Mouse (Mus musculus) liver, embryonic 16.5 days (tissue): ENCODE data around the gene Hnrnpa3. TPM values are rescaled to one million over a fixed set of nuclear protein-coding genes. Genes with fewer than 3 reads are reported as not detected.

Source experiments
- ATAC-seq: fragments of 200-750 bp; cut with Nextera tagmentation; 2 replicates; pipeline ENCODE4 v1.8.0; 2017; ENCODE audit warnings: low read depth, mild to moderate bottlenecking, moderate number of reproducible peaks, moderate library complexity
- H3K27ac ChIP-seq: fragments of 300-500 bp; sonication (generic); 2 replicates; pipeline ENCODE4 v1.5.1; 2014; ENCODE audit warnings: mild to moderate bottlenecking, low read length
- H3K27me3 ChIP-seq: fragments of 300-500 bp; sonication (generic); 2 replicates; pipeline ENCODE4 v1.6.1; 2014; ENCODE audit warnings: low read depth, low read length, mixed read lengths; ENCODE audit not compliant: control insufficient read depth, insufficient read depth
- H3K36me3 ChIP-seq: fragments of 300-500 bp; sonication (generic); 2 replicates; pipeline ENCODE4 v1.6.1; 2014; ENCODE audit warnings: mild to moderate bottlenecking; ENCODE audit not compliant: control insufficient read depth, insufficient read depth
- H3K4me1 ChIP-seq: fragments of 300-500 bp; sonication (generic); 2 replicates; pipeline ENCODE4 v1.6.1; 2014; ENCODE audit warnings: low read depth, low read length, mixed read lengths; ENCODE audit not compliant: control insufficient read depth
- H3K4me2 ChIP-seq: fragments of 300-500 bp; sonication (generic); 2 replicates; pipeline ENCODE4 v1.6.1; 2014; ENCODE audit warnings: low read depth, low read length, mixed read lengths
- H3K4me3 ChIP-seq: fragments of 300-500 bp; sonication (generic); 2 replicates; pipeline ENCODE4 v1.5.1; 2014; ENCODE audit warnings: low read depth, mild to moderate bottlenecking, low read length
- H3K9ac ChIP-seq: fragments of 300-500 bp; sonication (generic); 2 replicates; pipeline ENCODE4 v1.6.1; 2014; ENCODE audit warnings: low read depth, low read length
- H3K9me3 ChIP-seq: fragments of 300-500 bp; sonication (generic); replicated peaks from 2 replicates; pipeline ENCODE4 v1.6.1; 2016; ENCODE audit warnings: low read length; ENCODE audit not compliant: control insufficient read depth
- WGBS: fragments of 180-500 bp; shearing (Covaris S2); extraction: QIAGEN DNeasy Blood & Tissue Kit; methylation state at CpG from one replicate; pipeline ENCODE4 v1.1.7; 2014; ENCODE audit not compliant: insufficient replicate concordance; 5-methylcytosine and 5-hydroxymethylcytosine counted together
- microRNA-seq: library from miRNA; unstranded; fragments of <30 nt; microRNA quantifications from one replicate; pipeline ENCODE4, GENCODE M21; 2016
- polyA plus RNA-seq: library from polyadenylated mRNA; unstranded; fragments of >200 nt; fragmentation: Nextera tagmentation; extraction: Ambion mirVana; gene quantifications from 2 replicates; pipeline ENCODE4 v1.2.1, GENCODE M21; 2015

Gene Hnrnpa3
- polyA plus RNA-seq, 1 experiment from 2014 or later = 94.3 TPM

- Histone ChIP-seq H3K36me3 (peaks cover 4% of the 10 kb centered on the region; the same call in 1 of the 2 replicates), H3K9me3 (0 out of 2 replicates have a peak, but pooled peaks cover 3% of the 10 kb centered on the region), H3K9ac (no peak overlapping the region), H3K4me1 (peaks cover 2% of the 10 kb centered on the region), H3K27ac (no peak overlapping the region), H3K4me3 (no peak overlapping the region), H3K4me2 (no peak overlapping the region), H3K27me3 (no peaks in the 10 kb centered on the region)
- ATAC-seq = no peak
- 81% methylated on average over 3 of the region's 3 CpGs for WGBS
These were observed 54.0 kb downstream of the Hnrnpa3 start for GRCm38 (mm10) chr2:75713083-75713482.

DNA sequence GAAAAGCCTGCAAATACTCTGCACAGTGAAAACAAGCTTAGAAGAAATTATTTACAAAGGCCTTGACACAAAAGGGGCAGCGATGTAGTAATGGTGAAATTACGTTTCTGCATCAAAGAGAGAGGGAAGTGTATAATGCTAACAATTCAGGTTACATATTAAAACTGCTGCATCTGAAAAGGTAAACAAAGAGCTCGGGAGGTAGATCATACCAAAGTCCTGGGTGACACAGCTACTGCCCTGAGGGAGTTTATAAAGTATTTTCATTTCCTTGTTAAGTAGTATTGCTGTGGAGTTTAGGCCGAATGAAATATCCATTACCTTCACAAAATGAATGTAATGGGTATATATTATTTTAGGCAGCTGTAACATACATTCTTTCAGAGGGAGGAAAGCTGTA, 55.7 kb downstream of the Hnrnpa3 start:
- H3K9me3 ChIP-seq = no peaks in the 10 kb centered on the region
- no peak overlapping the region for H3K9ac ChIP-seq
- no peak overlapping the region for H3K4me3 ChIP-seq
- ATAC-seq = no peak
- whole genome bisulfite sequencing = 57% methylated on average over 4 of the region's 4 CpGs
- H3K27ac ChIP-seq = no peak overlapping the region
- H3K27me3 ChIP-seq = no peaks in the 10 kb centered on the region
- H3K4me2 ChIP-seq = no peak overlapping the region
- H3K36me3 ChIP-seq = no peaks in the 10 kb centered on the region
- H3K4me1 ChIP-seq = peaks cover 2% of the 10 kb centered on the region

DNA sequence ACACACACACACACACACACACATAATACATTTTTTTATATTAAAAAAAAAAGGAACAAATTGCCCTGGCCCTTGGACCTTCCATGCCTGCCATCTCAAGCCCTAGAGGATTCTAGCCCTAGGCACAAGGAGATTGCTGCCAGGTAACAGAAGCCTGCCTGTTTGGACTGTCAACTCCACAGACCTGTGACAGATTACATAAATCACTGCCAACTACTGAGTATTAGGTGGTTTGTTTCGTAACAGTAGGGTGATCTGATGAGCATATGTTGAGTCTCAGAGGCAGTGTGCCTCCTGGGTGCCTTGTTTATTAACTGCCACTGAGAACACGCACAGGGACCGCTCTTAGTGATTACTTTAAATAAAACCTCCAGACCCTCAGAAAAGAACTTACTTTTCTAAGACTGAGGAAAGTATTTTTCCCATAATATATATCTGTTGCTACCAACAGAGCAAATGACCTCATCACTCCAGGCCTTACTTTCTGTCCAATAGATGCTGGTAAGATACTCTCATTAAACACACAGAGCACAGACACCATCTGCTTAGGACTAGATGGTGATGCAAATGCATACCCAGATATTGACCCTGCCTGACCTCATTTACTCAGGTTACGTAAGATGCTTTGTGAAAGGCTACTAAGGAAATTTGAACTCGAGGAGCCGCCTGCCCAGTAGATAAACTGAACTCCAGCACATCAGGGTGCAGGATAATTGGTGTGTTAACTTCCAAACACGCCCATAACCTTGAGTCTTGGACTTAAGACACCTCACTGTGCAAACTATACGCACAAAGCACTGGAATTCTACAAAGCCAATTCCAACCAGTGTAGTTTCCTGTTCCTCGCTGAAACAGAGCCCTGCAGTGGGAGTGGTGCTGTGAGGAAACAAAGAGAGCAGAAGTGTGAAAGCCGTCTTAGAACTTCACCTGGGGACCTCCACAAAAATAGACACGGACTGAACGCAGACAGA, 57.3 kb downstream of the Hnrnpa3 start:
- Histone ChIP-seq H3K4me1 (peaks cover 2% of the 10 kb centered on the region), H3K36me3 (no peaks in the 10 kb centered on the region), H3K27ac (0 out of 2 replicates have a peak overlapping the region, but pooled peaks have one; percentile 15), H3K27me3 (no peaks in the 10 kb centered on the region), H3K9ac (no peak overlapping the region), H3K9me3 (no peaks in the 10 kb centered on the region), H3K4me2 (no peak overlapping the region), H3K4me3 (no peak overlapping the region)
- 56% methylated on average over 12 of the region's 12 CpGs for WGBS
- peak; percentile 54; the same call in 1 of the 2 replicates for ATAC-seq

Small RNAs within 50 kb of the gene (microRNA-seq; reads per million reads assigned to microRNA genes)
- gene Gm24574 = not detected

Other genes starting within 250 kb of the Hnrnpa3 start
- gene Nfe2l2, start 45.4 kb downstream of the Hnrnpa3 start, polyA plus RNA-seq = 41.3 and 41.4 TPM in 2 replicates
- gene Agps, start 172.9 kb downstream of the Hnrnpa3 start, polyA plus RNA-seq = 10.9 and 11.2 TPM in 2 replicates